Mouse (Mus musculus) cerebellum, adult 18-20 months (tissue): ENCODE measurements at regions not wholly inside any gene's neighbourhood (a gene's known extent, or its start where the extent isn't known, plus 50 kb on each side); places are given as distances from the start of the nearest gene placed in this dataset.

Experiments
- DNase-seq, 2 experiments: peaks; one replicate each; pipeline ENCODE4 v3.0.0; 2021

GRCm38 (mm10) chr2:144895254-144895653, 71.8 kb downstream of the Scp2d1 start:
- no peak for DNase-seq

GRCm38 (mm10) chr2:144896430-144896829, 73.0 kb downstream of the Scp2d1 start:
- DNase-seq = peak in 1 of 2 experiments; percentile 3

GRCm38 (mm10) chr2:144906786-144907185, 83.3 kb downstream of the Scp2d1 start:
- no peak for DNase-seq

GRCm38 (mm10) chr2:144945840-144946239, 122.4 kb downstream of the Scp2d1 start:
- no peak for DNase-seq

GRCm38 (mm10) chr2:144946468-144946867, 123.0 kb downstream of the Scp2d1 start:
- DNase-seq = no peak

GRCm38 (mm10) chr2:144949232-144949631, 125.8 kb downstream of the Scp2d1 start:
- DNase-seq = no peak
